Comparison of ENCODE assay signal across 9 mouse cellular contexts in the genomic region with DNA sequence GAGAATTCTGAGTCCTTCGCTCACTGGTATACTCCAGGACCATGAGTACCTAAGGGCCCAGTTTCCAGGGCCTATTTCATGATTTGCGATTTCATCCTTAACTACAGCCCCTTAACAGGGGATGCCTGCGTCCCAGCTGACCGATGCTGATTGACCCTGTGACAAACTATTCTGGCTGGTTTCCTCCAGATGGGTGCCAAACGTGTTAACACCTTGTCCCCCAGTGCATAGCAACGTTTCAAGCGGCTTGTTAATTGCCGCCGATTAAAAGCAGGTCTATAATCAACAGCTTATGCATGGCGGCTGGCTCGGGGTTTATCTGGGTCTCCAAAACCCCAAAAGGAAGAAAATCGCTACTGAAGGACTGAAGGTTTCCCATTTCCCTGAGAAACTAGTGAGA. TPM values are rescaled to one million over a fixed set of nuclear protein-coding genes. Genes with fewer than 3 reads are reported as not detected.
DNase-seq lines count a peak whose midpoint lies in the region; ATAC-seq and TF ChIP-seq lines count a peak whose summit lies in the region.
"Had no signal": no experiment of that assay in that cellular context is flagged by ENCODE, and none has a peak within 500 bp of the region (broad histone marks: within the 10 kb centered on the region; RNA-seq: fewer than 3 reads in every experiment).

No protein-coding gene starts in this region.

- WGBS in heart, embryonic 13.5 days, result 8% methylated on average over 12 of the region's 12 CpGs
- WGBS in hindbrain, embryonic 16.5 days, result 9% methylated on average over 12 of the region's 12 CpGs
- WGBS in midbrain, postnatal 0 days, result 9% methylated on average over 12 of the region's 12 CpGs

- peaks cover 31% of the 10 kb centered on the region for H3K27me3 ChIP-seq in heart, embryonic 13.5 days (replicated peaks)
- no peaks in the 10 kb centered on the region for H3K27me3 ChIP-seq in hindbrain, embryonic 16.5 days (replicated peaks; ENCODE audit: control insufficient read depth, insufficient read depth, low read length)
- H3K27me3 ChIP-seq in midbrain, postnatal 0 days (ENCODE audit: insufficient read depth, low read length), result no peaks in the 10 kb centered on the region

- H3K4me3 ChIP-seq in heart, embryonic 13.5 days, result peak overlapping the region; percentile 47
- peak overlapping the region; percentile 27 for H3K4me3 ChIP-seq in hindbrain, embryonic 16.5 days (ENCODE audit: low read length)
- H3K4me3 ChIP-seq in midbrain, postnatal 0 days (ENCODE audit: low read depth, low read length), result peak overlapping the region; percentile 22; the same call in 1 of the 2 replicates

- no peak for ATAC-seq in heart, embryonic 13.5 days (ENCODE audit: extremely low read depth, insufficient number of reproducible peaks, low FRiP score, low TSS enrichment)
- ATAC-seq in hindbrain, embryonic 16.5 days, result peak; percentile 52
- ATAC-seq in midbrain, postnatal 0 days (ENCODE audit: low FRiP score), result no peak

- no peaks in the 10 kb centered on the region for H3K9me3 ChIP-seq in heart, embryonic 13.5 days
- no peaks in the 10 kb centered on the region for H3K9me3 ChIP-seq in hindbrain, embryonic 16.5 days (ENCODE audit: control insufficient read depth, low read length)
- no peaks in the 10 kb centered on the region for H3K9me3 ChIP-seq in midbrain, postnatal 0 days (ENCODE audit: low read length)

- no peak for TF ChIP-seq CTCF in midbrain, postnatal 0 days (IDR thresholded peaks at IDR 0.05)

- no peak for DNase-seq in heart, adult 8-10 months (ENCODE audit: low spot score)
- peak; percentile 47 for DNase-seq in embryo, embryonic 11 days
- DNase-seq in midbrain, postnatal 0 days (ENCODE audit: low spot score), result peak; percentile 38
- DNase-seq in thymus, adult 18-20 months, result no peak
- DNase-seq in MN1 (ENCODE audit: low spot score), result no peak
- DNase-seq in right cerebral cortex, postnatal 36 days (ENCODE audit: low spot score in 2 of 2), result no peak

- H3K9ac ChIP-seq in heart, embryonic 13.5 days, result peak overlapping the region; percentile 70; the same call in 1 of the 2 replicates
- H3K9ac ChIP-seq in hindbrain, embryonic 16.5 days (ENCODE audit: low read depth, low read length), result peak overlapping the region; percentile 3
- H3K9ac ChIP-seq in midbrain, postnatal 0 days (replicated peaks; ENCODE audit: low read length, poor library complexity, severe bottlenecking), result no peak overlapping the region; the same call in 1 of the 2 replicates

- H3K36me3 ChIP-seq in heart, embryonic 13.5 days, result no peaks in the 10 kb centered on the region
- H3K36me3 ChIP-seq in hindbrain, embryonic 16.5 days (ENCODE audit: control insufficient read depth, insufficient read depth, low read length), result no peaks in the 10 kb centered on the region
- H3K36me3 ChIP-seq in midbrain, postnatal 0 days (ENCODE audit: insufficient read depth, low read length), result no peaks in the 10 kb centered on the region

- H3K4me1 ChIP-seq in heart, embryonic 13.5 days, result no peaks in the 10 kb centered on the region
- no peaks in the 10 kb centered on the region for H3K4me1 ChIP-seq in hindbrain, embryonic 16.5 days (ENCODE audit: control insufficient read depth, insufficient read depth, low read depth, low read length)
- no peaks in the 10 kb centered on the region for H3K4me1 ChIP-seq in midbrain, postnatal 0 days (ENCODE audit: insufficient read depth, low read length)

- H3K4me2 ChIP-seq in heart, embryonic 13.5 days, result peak overlapping the region; percentile 70
- H3K4me2 ChIP-seq in hindbrain, embryonic 16.5 days (ENCODE audit: low read length), result peak overlapping the region; percentile 51
- peak overlapping the region; percentile 44 for H3K4me2 ChIP-seq in midbrain, postnatal 0 days (ENCODE audit: low read depth, low read length, poor library complexity, severe bottlenecking)

- H3K27ac ChIP-seq in heart, embryonic 13.5 days (replicated peaks), result no peak overlapping the region
- H3K27ac ChIP-seq in hindbrain, embryonic 16.5 days (ENCODE audit: low read depth, low read length), result no peak overlapping the region
- no peak overlapping the region; the same call in 1 of the 2 replicates for H3K27ac ChIP-seq in midbrain, postnatal 0 days (ENCODE audit: low read depth, low read length)

RNA-seq across cellular contexts. Expression of a gene that starts 18.5 kb away (rescaled TPM):
- polyA plus RNA-seq in heart, embryonic 13.5 days (2015; fragmentation: Nextera tagmentation; extraction: Ambion mirVana), result 0.53 and 0.86 TPM in 2 replicates
- not detected for total RNA-seq in heart, adult 8-10 months (2022)
- polyA plus RNA-seq in hindbrain, embryonic 16.5 days (2015; fragmentation: Nextera tagmentation; extraction: Ambion mirVana), result 7.1 and 9.2 TPM in 2 replicates
- 24.0 and 26.3 TPM in 2 replicates for total RNA-seq in midbrain, postnatal 0 days (2014; rRNA removed)
- 21.7 and 22.8 TPM in 2 replicates for polyA plus RNA-seq in midbrain, postnatal 0 days (2015; fragmentation: Nextera tagmentation; extraction: Ambion mirVana)
- total RNA-seq: hematopoietic stem cell, adult 5-6 weeks had no signal

RNA-seq across cellular contexts. Expression of a gene that starts 52.4 kb away (rescaled TPM):
- 0.59 and 0.64 TPM in 2 replicates for polyA plus RNA-seq in heart, embryonic 13.5 days (2015; fragmentation: Nextera tagmentation; extraction: Ambion mirVana)
- total RNA-seq in heart, adult 8-10 months (2022), result under 1 TPM in 1 of 4 experiments, not detected in 3; 0.22 TPM
- polyA plus RNA-seq in hindbrain, embryonic 16.5 days (2015; fragmentation: Nextera tagmentation; extraction: Ambion mirVana), result 3.1 and 4.0 TPM in 2 replicates
- total RNA-seq in midbrain, postnatal 0 days (2014; rRNA removed), result 0.52 and 0.66 TPM in 2 replicates
- 3.1 and 3.4 TPM in 2 replicates for polyA plus RNA-seq in midbrain, postnatal 0 days (2015; fragmentation: Nextera tagmentation; extraction: Ambion mirVana)

Comparison
In these comparisons a context has a peak if more than half of its experiments do, and no peak if none do; other contexts are left out.
1. DNase-seq: peak in embryo, embryonic 11 days (single experiment) and midbrain, postnatal 0 days (single experiment); none in heart, adult 8-10 months (single experiment), thymus, adult 18-20 months (0 of 2), MN1 (single experiment) and right cerebral cortex, postnatal 36 days (0 of 2).
2. Peak in every context shown above with its lines, with median percentiles within 50 percentile points of each other: H3K4me2 ChIP-seq and H3K4me3 ChIP-seq.